Mouse (Mus musculus): ENCODE data around the gene Sbp. TPM values are rescaled to one million over a fixed set of nuclear protein-coding genes. Genes with fewer than 3 reads are reported as not detected.
A peak's percentile ranks its signal among the peaks of the same experiment; 100 is the strongest.
"Not testable (repeated sequence)": the region's sequence is repeated elsewhere in the genome, so short reads cannot be mapped to it uniquely, and the experiment has no call there.

Gene Sbp
- not detected in 2 replicates for polyA plus RNA-seq (2015; fragmentation: Nextera tagmentation; extraction: Ambion mirVana)

GRCm38 (mm10) chr17:23941372-23941771 is at the start of gene Sbp:
Gene Sbp (plus strand): TSS chr17:23941672.
- Histone ChIP-seq H3K36me3 (ENCODE audit: insufficient read depth, low read length) (no peaks in the 10 kb centered on the region), H3K9ac (replicated peaks; ENCODE audit: low read depth) (no peak within 1 kb of the TSS), H3K4me3 (ENCODE audit: low read depth, low read length) (no peak within 1 kb of the TSS), H3K9me3 (ENCODE audit: low read length) (no peaks in the 10 kb centered on the region), H3K4me1 (ENCODE audit: insufficient read depth, low read depth, low read length) (no peaks in the 10 kb centered on the region), H3K27ac (ENCODE audit: low read length) (no peak within 1 kb of the TSS), H3K27me3 (replicated peaks; ENCODE audit: insufficient read depth, low read length) (no peaks in the 10 kb centered on the region), H3K4me2 (replicated peaks; ENCODE audit: low read depth, low read length) (no peak within 1 kb of the TSS)
- DNase-seq (ENCODE audit: low spot score) (no peak), ATAC-seq (no peak)
- no peak for TF ChIP-seq CTCF (IDR thresholded peaks at IDR 0.05)
- TF ChIP-seq EP300 (IDR thresholded peaks at IDR 0.05), result no peak

- H3K27me3 ChIP-seq (replicated peaks; ENCODE audit: insufficient read depth, low read length); DNase-seq (ENCODE audit: low spot score): not testable (repeated sequence)
- WGBS, result 19% methylated on average over 3 of the region's 4 CpGs
Measured at GRCm38 (mm10) chr17:23917158-23917557, 24.3 kb upstream of the Sbp start, which contains the start of gene Dcpp3. Gene Dcpp3 (plus strand): TSS chr17:23917458.

DNA sequence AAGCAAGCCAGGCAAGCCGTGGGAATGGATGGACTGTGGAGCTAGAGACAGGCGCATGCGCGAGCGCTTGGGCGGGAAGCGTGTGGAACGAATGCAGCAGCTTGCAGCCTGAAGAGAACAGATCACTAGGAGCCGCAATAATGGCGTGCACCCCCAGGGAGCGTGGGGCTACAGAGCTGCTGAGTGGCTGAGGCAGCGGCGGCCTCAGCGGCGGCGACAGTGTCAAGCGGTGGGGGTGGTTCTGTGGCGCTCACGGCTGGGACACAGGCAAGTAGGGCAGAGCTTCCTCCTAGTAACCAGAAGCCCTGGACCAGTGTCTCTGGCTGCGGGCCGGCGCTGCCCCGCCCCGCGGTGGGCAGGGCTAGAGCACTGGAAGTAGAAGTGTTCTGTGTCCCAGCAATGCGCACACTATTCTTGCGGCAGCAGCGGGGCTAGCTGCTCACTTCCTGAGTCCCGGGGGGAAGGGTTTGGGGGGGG is 16.9 kb upstream of the Sbp start:
- under 1% methylated on average over 28 of the region's 29 CpGs for WGBS

More at GRCm38 (mm10) chr17:23917158-23917557, 24.3 kb upstream of the Sbp start, which contains the start of gene Dcpp3:
- H3K27ac ChIP-seq (ENCODE audit: low read length); H3K4me1 ChIP-seq (ENCODE audit: insufficient read depth, low read depth, low read length); H3K4me2 ChIP-seq (replicated peaks; ENCODE audit: low read depth, low read length); H3K36me3 ChIP-seq (ENCODE audit: insufficient read depth, low read length); ATAC-seq; H3K4me3 ChIP-seq (ENCODE audit: low read depth, low read length); H3K9ac ChIP-seq (replicated peaks; ENCODE audit: low read depth); H3K9me3 ChIP-seq (ENCODE audit: low read length): not testable (repeated sequence)

DNA sequence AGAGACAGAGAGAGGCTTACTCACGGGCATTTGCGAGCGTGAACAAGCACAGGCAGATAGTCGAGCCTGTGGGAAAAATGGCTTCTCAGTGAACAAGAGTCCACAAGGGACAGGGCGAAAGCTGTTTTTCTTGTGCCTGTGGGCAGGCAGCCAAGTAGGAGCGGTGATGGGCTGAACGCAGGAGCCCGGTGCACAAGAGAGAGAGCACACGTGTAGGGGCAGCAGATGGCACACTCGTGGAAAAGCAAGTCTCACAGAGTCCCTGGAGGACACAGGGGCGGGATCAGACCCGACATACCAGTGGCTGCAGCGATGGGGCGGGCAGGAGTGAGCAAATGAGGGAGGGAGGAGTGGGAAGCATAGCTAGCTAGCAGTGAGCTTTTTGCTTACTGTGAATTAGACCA is 16.4 kb upstream of the Sbp start:
- Histone ChIP-seq H3K27ac (ENCODE audit: low read length) (peak overlapping the region; percentile 78), H3K4me2 (replicated peaks; ENCODE audit: low read depth, low read length) (peak overlapping the region; percentile 82), H3K27me3 (replicated peaks; ENCODE audit: insufficient read depth, low read length) (no peaks in the 10 kb centered on the region), H3K9me3 (ENCODE audit: low read length) (no peaks in the 10 kb centered on the region), H3K36me3 (ENCODE audit: insufficient read depth, low read length) (no peaks in the 10 kb centered on the region), H3K9ac (replicated peaks; ENCODE audit: low read depth) (peak overlapping the region; percentile 44), H3K4me3 (ENCODE audit: low read depth, low read length) (peak overlapping the region; percentile 45), H3K4me1 (ENCODE audit: insufficient read depth, low read depth, low read length) (peaks cover 2% of the 10 kb centered on the region; the same call in 1 of the 2 replicates)
- peak; percentile 79 for DNase-seq (ENCODE audit: low spot score)
- TF ChIP-seq EP300 (IDR thresholded peaks at IDR 0.05), result no peak
- TF ChIP-seq CTCF (IDR thresholded peaks at IDR 0.05), result no peak; the same call in 1 of the 2 replicates
- ATAC-seq, result peak; percentile 82
- 0% methylated on average over 14 of the region's 14 CpGs for WGBS

More for the DNA sequence above, 16.9 kb upstream of the Sbp start:
- no peaks in the 10 kb centered on the region for H3K27me3 ChIP-seq (replicated peaks; ENCODE audit: insufficient read depth, low read length)
- H3K4me2 ChIP-seq (replicated peaks; ENCODE audit: low read depth, low read length), result peak overlapping the region; percentile 82
- ATAC-seq (peak; percentile 98), DNase-seq (ENCODE audit: low spot score) (peak; percentile 93)
- no peaks in the 10 kb centered on the region for H3K36me3 ChIP-seq (ENCODE audit: insufficient read depth, low read length)
- H3K4me3 ChIP-seq (ENCODE audit: low read depth, low read length), result peak overlapping the region; percentile 45
- TF ChIP-seq CTCF (IDR thresholded peaks at IDR 0.05), result peak; percentile 36
- no peak for TF ChIP-seq EP300 (IDR thresholded peaks at IDR 0.05)
- H3K27ac ChIP-seq (ENCODE audit: low read length), result peak overlapping the region; percentile 78
- peak overlapping the region; percentile 44; the same call in 1 of the 2 replicates for H3K9ac ChIP-seq (replicated peaks; ENCODE audit: low read depth)
- no peaks in the 10 kb centered on the region for H3K9me3 ChIP-seq (ENCODE audit: low read length)
- H3K4me1 ChIP-seq (ENCODE audit: insufficient read depth, low read depth, low read length), result peaks cover 2% of the 10 kb centered on the region; the same call in 1 of the 2 replicates

GRCm38 (mm10) chr17:23931157-23931556 is 10.3 kb upstream of the Sbp start:
- DNase-seq (ENCODE audit: low spot score), result no peak
- Histone ChIP-seq H3K4me2 (replicated peaks; ENCODE audit: low read depth, low read length) (no peak overlapping the region), H3K9me3 (ENCODE audit: low read length) (no peaks in the 10 kb centered on the region), H3K36me3 (ENCODE audit: insufficient read depth, low read length) (no peaks in the 10 kb centered on the region), H3K9ac (replicated peaks; ENCODE audit: low read depth) (no peak overlapping the region), H3K4me3 (ENCODE audit: low read depth, low read length) (no peak overlapping the region), H3K27me3 (replicated peaks; ENCODE audit: insufficient read depth, low read length) (no peaks in the 10 kb centered on the region), H3K4me1 (ENCODE audit: insufficient read depth, low read depth, low read length) (no peaks in the 10 kb centered on the region), H3K27ac (ENCODE audit: low read length) (no peak overlapping the region)
- 50% methylated on average over 5 of the region's 5 CpGs for WGBS
- no peak for ATAC-seq
- no peak for TF ChIP-seq CTCF (IDR thresholded peaks at IDR 0.05)
- TF ChIP-seq EP300 (IDR thresholded peaks at IDR 0.05), result no peak

DNA sequence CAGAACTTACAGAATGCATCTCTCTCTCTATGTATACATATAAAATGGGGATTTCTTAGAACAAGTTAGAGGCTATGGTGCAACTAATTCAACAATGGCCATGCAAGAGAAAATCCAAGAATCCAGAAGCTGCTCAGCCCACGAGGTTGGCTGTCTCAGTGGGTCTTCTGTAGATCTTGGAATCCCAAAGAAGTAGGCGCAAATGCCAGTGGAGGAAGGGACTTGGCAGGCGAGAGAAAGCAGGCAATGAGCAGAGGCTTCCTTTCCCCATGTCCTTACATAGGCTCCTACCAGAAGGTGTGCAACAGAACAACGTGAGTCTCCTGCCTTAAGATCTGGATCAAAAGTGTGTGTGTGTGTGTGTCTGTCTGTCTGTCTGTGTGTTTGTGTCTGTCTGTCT is 6.0 kb downstream of the Sbp start:
- 71% methylated on average over 4 of the region's 4 CpGs for WGBS
- H3K4me2 ChIP-seq (replicated peaks; ENCODE audit: low read depth, low read length); H3K36me3 ChIP-seq (ENCODE audit: insufficient read depth, low read length); H3K4me1 ChIP-seq (ENCODE audit: insufficient read depth, low read depth, low read length); H3K9ac ChIP-seq (replicated peaks; ENCODE audit: low read depth); H3K4me3 ChIP-seq (ENCODE audit: low read depth, low read length); H3K27me3 ChIP-seq (replicated peaks; ENCODE audit: insufficient read depth, low read length); DNase-seq (ENCODE audit: low spot score); H3K9me3 ChIP-seq (ENCODE audit: low read length); ATAC-seq; H3K27ac ChIP-seq (ENCODE audit: low read length): not testable (repeated sequence)

GRCm38 (mm10) chr17:23949068-23949467 is 7.6 kb downstream of the Sbp start:
- ATAC-seq, result no peak
- Histone ChIP-seq H3K27ac (ENCODE audit: low read length) (no peak overlapping the region), H3K9me3 (ENCODE audit: low read length) (no peaks in the 10 kb centered on the region), H3K4me2 (replicated peaks; ENCODE audit: low read depth, low read length) (no peak overlapping the region), H3K9ac (replicated peaks; ENCODE audit: low read depth) (no peak overlapping the region), H3K27me3 (replicated peaks; ENCODE audit: insufficient read depth, low read length) (no peaks in the 10 kb centered on the region), H3K4me3 (ENCODE audit: low read depth, low read length) (no peak overlapping the region), H3K36me3 (ENCODE audit: insufficient read depth, low read length) (no peaks in the 10 kb centered on the region), H3K4me1 (ENCODE audit: insufficient read depth, low read depth, low read length) (no peaks in the 10 kb centered on the region)
- DNase-seq (ENCODE audit: low spot score), result no peak
- TF ChIP-seq EP300 (IDR thresholded peaks at IDR 0.05) (no peak), CTCF (IDR thresholded peaks at IDR 0.05) (no peak)
- 79% methylated on average over 2 of the region's 2 CpGs for WGBS

DNA sequence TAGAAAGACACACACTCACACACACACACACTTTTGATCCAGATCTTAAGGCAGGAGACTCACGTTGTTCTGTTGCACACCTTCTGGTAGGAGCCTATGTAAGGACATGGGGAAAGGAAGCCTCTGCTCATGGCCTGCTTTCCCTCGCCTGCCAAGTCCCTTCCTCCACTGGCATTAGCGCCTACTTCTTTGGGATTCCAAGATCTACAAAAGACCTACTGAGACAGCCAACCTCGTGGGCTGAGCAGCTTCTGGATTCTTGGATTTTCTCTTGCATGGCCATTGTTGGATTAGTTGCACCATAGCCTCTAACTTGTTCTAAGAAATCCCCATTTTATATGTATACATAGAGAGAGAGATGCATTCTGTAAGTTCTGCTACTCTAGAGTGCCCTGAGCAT is 9.4 kb downstream of the Sbp start:
- DNase-seq (ENCODE audit: low spot score); H3K36me3 ChIP-seq (ENCODE audit: insufficient read depth, low read length); H3K9me3 ChIP-seq (ENCODE audit: low read length); H3K4me3 ChIP-seq (ENCODE audit: low read depth, low read length); H3K27ac ChIP-seq (ENCODE audit: low read length); H3K4me2 ChIP-seq (replicated peaks; ENCODE audit: low read depth, low read length); ATAC-seq; H3K4me1 ChIP-seq (ENCODE audit: insufficient read depth, low read depth, low read length); H3K9ac ChIP-seq (replicated peaks; ENCODE audit: low read depth); H3K27me3 ChIP-seq (replicated peaks; ENCODE audit: insufficient read depth, low read length): not testable (repeated sequence)
- WGBS, result 63% methylated on average over 4 of the region's 4 CpGs
